Mouse (Mus musculus): ENCODE results near the gene Hoxd3. TPM values are rescaled to one million over a fixed set of nuclear protein-coding genes. Genes with fewer than 3 reads are reported as not detected.
A peak's percentile ranks its signal among the peaks of the same experiment; 100 is the strongest.

The Hoxd3 gene
- polyA plus RNA-seq, 1 experiment from 2014 or later: not detected

DNA sequence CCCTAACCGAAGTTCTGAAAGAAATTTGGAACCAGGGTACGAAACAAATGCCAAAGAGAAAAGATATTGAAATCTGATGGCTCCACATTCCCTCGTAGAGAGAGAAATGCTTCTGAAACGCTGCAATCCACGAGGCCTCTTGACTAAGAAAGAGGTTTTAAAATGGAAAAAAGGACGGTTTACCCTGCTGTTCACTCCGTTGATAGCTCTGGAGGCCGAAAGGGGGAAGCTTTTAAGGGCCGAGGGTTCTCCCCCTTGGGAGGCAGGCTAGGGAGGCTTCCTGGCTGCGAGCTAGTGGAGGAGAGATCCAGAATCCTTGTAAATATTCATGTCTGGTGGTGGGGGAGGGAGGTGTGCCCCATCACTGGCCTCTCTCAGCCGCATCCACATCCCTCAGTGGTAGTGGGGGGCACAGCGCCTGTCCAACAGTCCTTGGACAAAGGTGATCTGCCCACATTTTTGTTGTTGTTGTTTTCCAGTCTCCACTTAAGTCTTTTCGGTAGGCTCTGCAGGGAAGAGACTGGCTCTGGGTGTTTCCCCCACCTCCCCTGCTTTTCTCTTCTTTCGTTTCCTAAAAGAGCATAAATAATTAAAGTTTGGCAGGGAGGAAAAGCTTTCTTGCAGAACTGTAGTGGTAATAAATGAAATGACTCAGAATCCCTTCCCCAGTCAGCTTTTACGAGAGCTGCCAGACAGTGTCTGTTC lies 32.7 kb upstream of the Hoxd3 start, which contains the start of gene Hoxd11:
Gene Hoxd11 (plus strand): TSS at position 667 of the 705 bp plus-strand sequence.
- Histone ChIP-seq H3K27ac (ENCODE audit: low read length) (no peak within 1 kb of the TSS), H3K4me3 (replicated peaks; ENCODE audit: low read length) (no peak within 1 kb of the TSS), H3K9me3 (ENCODE audit: control insufficient read depth, low read length) (no peaks in the 10 kb centered on the region), H3K9ac (replicated peaks; ENCODE audit: low read depth, low read length) (no peak within 1 kb of the TSS), H3K36me3 (ENCODE audit: control insufficient read depth, insufficient read depth) (no peaks in the 10 kb centered on the region), H3K4me1 (replicated peaks; ENCODE audit: control insufficient read depth, insufficient read depth, low read length) (peaks cover 19% of the 10 kb centered on the region), H3K4me2 (ENCODE audit: low read length) (no peak within 1 kb of the TSS), H3K27me3 (replicated peaks; ENCODE audit: control insufficient read depth, insufficient read depth, low read length) (peaks cover 97% of the 10 kb centered on the region)
- ATAC-seq: no peak
- WGBS: 2% methylated on average over 15 of the region's 15 CpGs

DNA sequence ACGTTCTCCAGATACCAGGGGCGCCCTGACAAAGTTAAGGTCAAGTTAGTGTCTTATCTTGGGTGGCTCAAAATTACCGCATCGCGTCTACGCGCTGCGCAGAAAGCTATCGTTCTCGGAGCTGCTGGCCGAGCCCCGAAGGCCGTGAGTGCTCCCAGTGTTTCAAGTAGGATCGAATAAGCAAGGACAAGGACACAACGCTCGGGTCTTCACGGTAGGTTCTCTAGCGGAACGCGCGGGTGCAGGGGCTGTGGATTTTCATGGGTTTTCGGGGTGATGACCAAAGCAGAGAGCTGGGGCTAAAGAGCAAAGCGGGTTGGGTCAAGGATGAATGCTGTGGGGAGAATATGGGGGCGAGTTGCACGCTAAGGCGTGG lies 32.1 kb upstream of the Hoxd3 start:
- Histone ChIP-seq H3K4me2 (ENCODE audit: low read length) (no peak overlapping the region), H3K27me3 (replicated peaks; ENCODE audit: control insufficient read depth, insufficient read depth, low read length) (peaks cover 97% of the 10 kb centered on the region), H3K9ac (replicated peaks; ENCODE audit: low read depth, low read length) (no peak overlapping the region), H3K9me3 (ENCODE audit: control insufficient read depth, low read length) (no peaks in the 10 kb centered on the region), H3K27ac (ENCODE audit: low read length) (no peak overlapping the region), H3K4me1 (replicated peaks; ENCODE audit: control insufficient read depth, insufficient read depth, low read length) (peaks cover 19% of the 10 kb centered on the region), H3K4me3 (replicated peaks; ENCODE audit: low read length) (no peak overlapping the region), H3K36me3 (ENCODE audit: control insufficient read depth, insufficient read depth) (no peaks in the 10 kb centered on the region)
- under 1% methylated on average over 26 of the region's 26 CpGs for WGBS
- no peak for ATAC-seq

DNA sequence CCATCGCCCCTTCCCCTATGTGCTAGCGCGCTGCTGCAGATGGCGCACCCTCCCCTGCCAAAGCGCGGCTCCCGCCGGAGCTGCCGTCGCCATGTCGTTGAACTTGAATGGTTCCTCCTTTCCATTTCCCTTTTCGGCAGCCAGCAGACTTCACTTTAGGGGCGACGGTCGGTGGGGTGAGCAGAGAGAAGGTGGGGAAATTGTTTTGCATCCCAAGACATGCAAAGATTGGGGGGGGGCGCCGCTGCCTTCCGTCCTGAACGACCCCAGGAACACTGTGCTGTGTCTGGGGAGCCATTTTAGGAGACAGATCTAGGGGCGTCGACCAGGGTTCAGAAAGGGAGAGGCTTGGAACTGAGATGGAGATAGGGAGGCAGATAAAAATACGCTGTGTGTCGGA lies 31.7 kb upstream of the Hoxd3 start:
- Histone ChIP-seq H3K9ac (replicated peaks; ENCODE audit: low read depth, low read length) (no peak overlapping the region), H3K4me3 (replicated peaks; ENCODE audit: low read length) (no peak overlapping the region), H3K4me1 (replicated peaks; ENCODE audit: control insufficient read depth, insufficient read depth, low read length) (peaks cover 19% of the 10 kb centered on the region), H3K27me3 (replicated peaks; ENCODE audit: control insufficient read depth, insufficient read depth, low read length) (peaks cover 96% of the 10 kb centered on the region), H3K4me2 (ENCODE audit: low read length) (no peak overlapping the region), H3K9me3 (ENCODE audit: control insufficient read depth, low read length) (no peaks in the 10 kb centered on the region), H3K27ac (ENCODE audit: low read length) (no peak overlapping the region), H3K36me3 (ENCODE audit: control insufficient read depth, insufficient read depth) (no peaks in the 10 kb centered on the region)
- WGBS: under 1% methylated on average over 23 of the region's 23 CpGs
- ATAC-seq: no peak

DNA sequence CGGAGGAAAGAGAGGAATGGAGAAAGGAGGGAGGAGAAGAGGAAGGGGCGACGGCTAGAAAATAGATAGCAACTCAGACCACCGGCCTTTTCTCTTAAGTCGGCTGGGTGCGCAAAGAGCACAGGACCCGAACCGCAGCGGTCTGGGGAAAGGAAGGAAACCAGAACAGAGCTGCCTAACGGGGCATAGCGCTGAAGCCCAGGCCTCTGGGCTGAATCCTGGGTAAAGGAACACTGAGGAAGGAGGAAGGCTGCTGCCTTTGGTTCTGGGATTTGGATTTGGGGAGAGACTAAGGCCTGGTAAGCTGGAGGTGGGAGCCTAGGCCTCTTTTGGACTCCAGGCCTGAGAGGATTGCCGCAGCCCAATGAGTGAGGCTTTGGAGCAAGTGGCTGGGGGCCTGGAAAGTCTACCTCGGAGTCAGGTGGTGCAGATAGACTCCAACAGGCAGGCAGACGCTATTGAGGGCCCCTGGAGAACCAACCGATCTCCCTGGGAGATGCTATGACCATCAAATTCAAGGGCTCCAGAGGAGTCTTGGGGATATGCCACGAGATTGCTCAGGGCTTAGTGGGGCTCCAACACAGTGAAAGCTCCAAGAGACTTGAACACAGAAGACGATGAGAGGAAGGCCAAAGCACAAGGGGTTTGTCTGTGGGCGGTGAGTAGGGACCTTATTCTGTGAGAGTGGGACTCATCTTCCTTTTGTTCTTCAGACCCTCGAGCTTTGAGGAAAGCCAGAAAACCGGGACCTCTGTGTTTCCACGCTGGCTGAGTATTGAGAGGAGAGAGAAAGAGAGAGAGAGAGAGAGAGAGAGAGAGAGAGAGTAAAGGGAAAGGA lies 30.9 kb upstream of the Hoxd3 start:
- no peaks in the 10 kb centered on the region for H3K9me3 ChIP-seq (ENCODE audit: control insufficient read depth, low read length)
- H3K36me3 ChIP-seq (ENCODE audit: control insufficient read depth, insufficient read depth): no peaks in the 10 kb centered on the region

DNA sequence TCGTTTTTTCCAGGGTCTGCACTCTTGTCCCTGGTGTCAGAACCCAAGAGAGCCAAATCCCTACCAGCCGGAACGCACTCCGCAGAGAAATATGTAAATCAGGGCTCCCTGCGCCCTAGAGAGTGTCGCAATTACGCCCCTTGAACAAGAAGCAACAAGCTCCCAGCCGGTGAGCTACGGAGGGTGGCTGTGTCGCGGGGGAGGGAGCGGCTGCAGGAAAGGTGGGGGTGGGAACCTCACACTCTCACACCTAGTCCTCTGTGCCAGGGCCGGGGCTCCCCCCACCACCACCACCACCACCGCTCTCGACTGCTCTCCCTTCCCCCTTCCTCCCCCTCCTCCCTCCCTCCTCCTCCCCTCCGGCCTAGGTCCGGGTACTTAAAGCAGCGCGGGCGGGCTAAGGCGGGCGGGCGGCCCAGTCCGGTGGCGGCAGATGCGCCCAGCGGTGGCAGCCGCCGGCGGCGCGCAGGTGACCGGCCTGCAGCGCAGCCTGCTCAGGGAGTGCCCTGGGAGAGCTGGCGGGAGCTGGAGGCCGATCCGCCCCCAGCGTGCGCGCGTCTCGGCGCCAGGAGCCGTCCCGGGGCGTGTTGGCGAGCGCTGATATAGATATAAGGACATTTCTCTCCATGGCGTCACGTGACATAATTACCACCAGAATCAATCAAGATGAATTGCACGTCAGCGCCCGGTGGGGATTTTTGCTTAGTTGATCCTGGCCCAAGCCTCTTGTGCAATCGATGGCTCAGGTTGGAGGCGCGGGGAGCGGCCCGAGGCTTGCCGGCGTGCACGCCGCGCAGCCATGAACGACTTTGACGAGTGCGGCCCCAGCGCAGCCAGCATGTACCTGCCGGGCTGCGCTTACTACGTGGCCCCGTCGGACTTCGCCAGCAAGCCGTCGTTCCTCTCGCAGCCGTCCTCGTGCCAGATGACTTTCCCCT lies 29.9 kb upstream of the Hoxd3 start:
- H3K36me3 ChIP-seq (ENCODE audit: control insufficient read depth, insufficient read depth): no peaks in the 10 kb centered on the region
- H3K27me3 ChIP-seq (replicated peaks; ENCODE audit: control insufficient read depth, insufficient read depth, low read length): peaks cover 91% of the 10 kb centered on the region
- no peak overlapping the region for H3K9ac ChIP-seq (replicated peaks; ENCODE audit: low read depth, low read length)
- no peak for ATAC-seq
- H3K4me2 ChIP-seq (ENCODE audit: low read length): no peak overlapping the region
- H3K4me1 ChIP-seq (replicated peaks; ENCODE audit: control insufficient read depth, insufficient read depth, low read length): peaks cover 19% of the 10 kb centered on the region
- WGBS: under 1% methylated on average over 67 of the region's 78 CpGs
- no peaks in the 10 kb centered on the region for H3K9me3 ChIP-seq (ENCODE audit: control insufficient read depth, low read length)
- H3K27ac ChIP-seq (ENCODE audit: low read length): no peak overlapping the region
- H3K4me3 ChIP-seq (replicated peaks; ENCODE audit: low read length): peak overlapping the region; percentile 6; the same call in 1 of the 2 replicates

More for the DNA sequence above, 30.9 kb upstream of the Hoxd3 start:
- 1% methylated on average over 21 of the region's 21 CpGs for WGBS
- H3K4me1 ChIP-seq (replicated peaks; ENCODE audit: control insufficient read depth, insufficient read depth, low read length): peaks cover 19% of the 10 kb centered on the region
- H3K27ac ChIP-seq (ENCODE audit: low read length): no peak overlapping the region
- H3K9ac ChIP-seq (replicated peaks; ENCODE audit: low read depth, low read length): no peak overlapping the region
- H3K27me3 ChIP-seq (replicated peaks; ENCODE audit: control insufficient read depth, insufficient read depth, low read length): peaks cover 95% of the 10 kb centered on the region
- no peak for ATAC-seq
- H3K4me2 ChIP-seq (ENCODE audit: low read length): no peak overlapping the region
- H3K4me3 ChIP-seq (replicated peaks; ENCODE audit: low read length): no peak overlapping the region

DNA sequence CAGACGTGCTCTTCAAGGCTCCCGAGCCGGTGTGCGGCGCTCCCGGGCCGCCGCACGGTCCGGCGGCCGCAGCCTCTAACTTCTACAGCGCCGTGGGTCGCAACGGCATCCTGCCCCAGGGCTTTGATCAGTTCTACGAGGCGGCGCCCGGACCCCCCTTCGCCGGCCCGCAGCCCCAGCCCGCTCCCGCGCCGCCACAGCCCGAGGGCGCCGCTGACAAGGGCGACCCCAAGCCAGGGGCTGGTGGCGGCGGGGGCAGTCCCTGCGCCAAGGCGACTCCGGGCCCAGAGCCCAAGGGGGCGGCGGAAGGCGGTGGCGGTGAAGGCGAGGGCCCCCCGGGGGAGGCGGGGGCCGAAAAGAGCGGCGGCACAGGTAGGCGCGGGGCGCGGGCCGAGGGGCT lies 28.9 kb upstream of the Hoxd3 start:
- no peak overlapping the region for H3K27ac ChIP-seq (ENCODE audit: low read length)
- no peak for ATAC-seq
- no peaks in the 10 kb centered on the region for H3K36me3 ChIP-seq (ENCODE audit: control insufficient read depth, insufficient read depth)
- peaks cover 91% of the 10 kb centered on the region for H3K27me3 ChIP-seq (replicated peaks; ENCODE audit: control insufficient read depth, insufficient read depth, low read length)
- 1% methylated on average over 25 of the region's 51 CpGs for WGBS
- no peak overlapping the region for H3K4me3 ChIP-seq (replicated peaks; ENCODE audit: low read length)
- H3K9ac ChIP-seq (replicated peaks; ENCODE audit: low read depth, low read length): no peak overlapping the region
- no peaks in the 10 kb centered on the region for H3K9me3 ChIP-seq (ENCODE audit: control insufficient read depth, low read length)
- H3K4me1 ChIP-seq (replicated peaks; ENCODE audit: control insufficient read depth, insufficient read depth, low read length): peaks cover 19% of the 10 kb centered on the region
- H3K4me2 ChIP-seq (ENCODE audit: low read length): no peak overlapping the region; the same call in 1 of the 2 replicates

DNA sequence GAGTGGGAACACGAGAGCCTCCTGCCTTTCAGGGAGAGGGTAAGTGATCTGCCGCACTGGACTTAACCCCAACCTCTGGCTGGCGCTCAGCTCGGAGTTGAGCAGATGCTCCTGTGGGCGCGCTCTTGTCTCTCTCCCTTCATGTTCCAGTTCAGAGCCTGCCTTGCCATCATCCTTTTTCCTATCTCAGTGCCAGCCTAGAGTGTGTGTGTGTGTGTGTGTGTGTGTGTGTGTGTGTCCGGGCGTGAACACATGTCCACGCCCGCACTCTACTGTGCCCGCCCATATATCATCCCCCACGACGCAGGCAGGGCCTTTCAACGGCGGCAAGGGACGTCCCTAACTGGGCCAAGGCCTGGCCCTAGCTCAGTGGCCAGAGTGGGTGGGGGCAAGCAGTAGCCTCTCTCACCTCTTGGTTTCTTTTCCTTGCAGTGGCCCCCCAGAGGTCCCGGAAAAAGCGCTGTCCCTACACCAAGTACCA lies 28.2 kb upstream of the Hoxd3 start:
- Histone ChIP-seq H3K9me3 (ENCODE audit: control insufficient read depth, low read length) (no peaks in the 10 kb centered on the region), H3K27ac (ENCODE audit: low read length) (no peak overlapping the region), H3K36me3 (ENCODE audit: control insufficient read depth, insufficient read depth) (no peaks in the 10 kb centered on the region), H3K9ac (replicated peaks; ENCODE audit: low read depth, low read length) (no peak overlapping the region), H3K27me3 (replicated peaks; ENCODE audit: control insufficient read depth, insufficient read depth, low read length) (peaks cover 90% of the 10 kb centered on the region), H3K4me2 (ENCODE audit: low read length) (no peak overlapping the region), H3K4me1 (replicated peaks; ENCODE audit: control insufficient read depth, insufficient read depth, low read length) (peaks cover 19% of the 10 kb centered on the region), H3K4me3 (replicated peaks; ENCODE audit: low read length) (no peak overlapping the region)
- under 1% methylated on average over 18 of the region's 18 CpGs for whole genome bisulfite sequencing
- ATAC-seq: no peak

DNA sequence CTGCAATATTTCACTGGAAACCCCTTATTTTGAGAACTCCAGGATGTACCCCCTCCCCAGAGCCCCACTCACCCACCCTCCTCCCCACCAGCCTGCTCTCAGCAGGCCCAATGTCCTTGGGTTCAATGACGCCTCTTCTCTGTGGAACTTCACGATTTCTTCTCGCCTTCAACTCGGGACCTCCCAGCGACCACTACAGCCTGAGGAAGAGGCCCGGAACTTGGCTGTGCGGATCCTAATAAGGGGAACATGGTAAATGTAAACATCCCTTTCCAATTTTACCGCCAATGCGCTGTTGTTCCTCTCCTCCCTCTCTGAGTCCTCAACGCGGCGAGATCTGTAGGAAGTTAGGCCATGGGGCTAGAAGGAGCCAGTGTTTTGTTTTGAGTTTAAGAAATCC lies 27.6 kb upstream of the Hoxd3 start:
- Histone ChIP-seq H3K36me3 (ENCODE audit: control insufficient read depth, insufficient read depth) (no peaks in the 10 kb centered on the region), H3K27ac (ENCODE audit: low read length) (no peak overlapping the region), H3K9me3 (ENCODE audit: control insufficient read depth, low read length) (no peaks in the 10 kb centered on the region), H3K4me1 (replicated peaks; ENCODE audit: control insufficient read depth, insufficient read depth, low read length) (peaks cover 19% of the 10 kb centered on the region), H3K9ac (replicated peaks; ENCODE audit: low read depth, low read length) (no peak overlapping the region), H3K4me3 (replicated peaks; ENCODE audit: low read length) (no peak overlapping the region), H3K27me3 (replicated peaks; ENCODE audit: control insufficient read depth, insufficient read depth, low read length) (peaks cover 88% of the 10 kb centered on the region), H3K4me2 (ENCODE audit: low read length) (no peak overlapping the region)
- 3% methylated on average over 12 of the region's 12 CpGs for WGBS
- ATAC-seq: no peak

All from forebrain, embryonic 16.5 days (tissue).